Mouse (Mus musculus): ENCODE data around the gene Cd300e. TPM values are rescaled to one million over a fixed set of nuclear protein-coding genes. Genes with fewer than 3 reads are reported as not detected.

The Cd300e gene
- polyA plus RNA-seq (2014; fragmentation: Illumina TruSeq; extraction: RNeasy Lipid Tissue Mini Kit (QIAGEN cat#74804)) = 0.63 TPM

GRCm38 (mm10) chr11:115062077-115062476 lies at the start of gene Cd300e:
TSS of gene Cd300e (minus strand) at chr11:115062177.

GRCm38 (mm10) chr11:115091362-115091901 lies 29.5 kb upstream of the Cd300e start, which contains the start of gene Rab37:
TSS of gene Rab37 (plus strand) at chr11:115091431.

DNA sequence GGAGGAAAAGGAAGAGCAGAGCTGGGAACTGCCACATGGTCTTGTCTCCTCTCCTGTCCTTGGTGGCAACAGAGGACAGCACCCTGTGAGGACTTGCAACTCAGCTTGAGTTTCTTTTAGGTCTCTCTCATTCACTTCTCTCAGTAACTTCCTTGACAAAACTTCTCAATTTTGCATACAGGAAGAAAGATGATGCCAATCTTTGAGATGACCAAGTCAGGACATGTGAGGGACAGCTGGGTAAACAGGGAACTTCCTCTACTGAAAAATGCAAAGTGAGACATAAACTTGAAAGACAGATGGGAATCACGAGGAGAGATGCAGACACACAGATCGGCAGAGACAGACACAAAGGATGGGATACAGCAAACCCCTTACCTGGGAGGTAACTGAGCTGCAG lies 13.7 kb downstream of the Cd300e start, which contains the start of gene Cd300ld3:
TSS of gene Cd300ld3 (minus strand) at position 151 of the 400 bp plus-strand sequence.

GRCm38 (mm10) chr11:115037669-115038068 lies 24.3 kb downstream of the Cd300e start, which contains the start of gene Cd300ld5:
TSS of gene Cd300ld5 (minus strand) at chr11:115037769.

GRCm38 (mm10) chr11:115026912-115027311 lies 35.1 kb downstream of the Cd300e start, which contains the start of gene Cd300ld4:
TSS of gene Cd300ld4 (minus strand) at chr11:115027012.

DNA sequence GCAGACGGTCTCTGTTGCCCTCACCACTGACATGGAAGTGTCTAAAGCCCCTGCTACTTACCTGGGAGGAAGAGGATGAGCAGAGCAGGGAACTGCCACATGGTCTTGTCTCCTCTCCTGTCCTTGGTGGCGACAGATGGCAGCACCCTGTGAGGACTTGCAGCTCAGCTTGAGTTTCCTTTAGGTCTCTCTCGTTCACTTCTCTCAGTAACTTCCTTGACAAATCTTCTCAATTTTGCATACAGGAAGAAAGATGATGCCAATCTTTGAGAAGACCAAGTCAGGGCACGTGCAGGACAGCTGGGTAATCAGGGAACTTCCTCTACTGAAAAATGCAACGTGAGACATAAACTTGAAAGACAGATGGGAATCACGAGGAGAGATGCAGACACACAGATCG lies 45.9 kb downstream of the Cd300e start, which contains the start of gene Cd300ld2:
TSS of gene Cd300ld2 (minus strand) at position 101 of the 400 bp plus-strand sequence.

Other genes starting within 250 kb of the Cd300e start
- gene Gprc5c, start 211.0 kb downstream of the Cd300e start, polyA plus RNA-seq (2014; fragmentation: Illumina TruSeq; extraction: RNeasy Lipid Tissue Mini Kit (QIAGEN cat#74804)) = 2.5 TPM
- gene Cd300a, start 172.1 kb downstream of the Cd300e start, polyA plus RNA-seq (2014; fragmentation: Illumina TruSeq; extraction: RNeasy Lipid Tissue Mini Kit (QIAGEN cat#74804)) = 9.1 TPM
- gene Cd300lb, start 127.8 kb downstream of the Cd300e start, polyA plus RNA-seq (2014; fragmentation: Illumina TruSeq; extraction: RNeasy Lipid Tissue Mini Kit (QIAGEN cat#74804)) = 2.9 TPM
- not detected for gene Cd300c, start 93.0 kb downstream of the Cd300e start, polyA plus RNA-seq (2014; fragmentation: Illumina TruSeq; extraction: RNeasy Lipid Tissue Mini Kit (QIAGEN cat#74804))
- gene Cd300ld, start 72.3 kb downstream of the Cd300e start, polyA plus RNA-seq (2014; fragmentation: Illumina TruSeq; extraction: RNeasy Lipid Tissue Mini Kit (QIAGEN cat#74804)) = 4.2 TPM
- 3.0 TPM for gene Cd300c2, start 60.3 kb downstream of the Cd300e start, polyA plus RNA-seq (2014; fragmentation: Illumina TruSeq; extraction: RNeasy Lipid Tissue Mini Kit (QIAGEN cat#74804))
- gene Cd300ld2, start 46.0 kb downstream of the Cd300e start, polyA plus RNA-seq (2014; fragmentation: Illumina TruSeq; extraction: RNeasy Lipid Tissue Mini Kit (QIAGEN cat#74804)) = not detected
- not detected for gene Cd300ld4, start 35.2 kb downstream of the Cd300e start, polyA plus RNA-seq (2014; fragmentation: Illumina TruSeq; extraction: RNeasy Lipid Tissue Mini Kit (QIAGEN cat#74804))
- gene Cd300ld5, start 24.4 kb downstream of the Cd300e start, polyA plus RNA-seq (2014; fragmentation: Illumina TruSeq; extraction: RNeasy Lipid Tissue Mini Kit (QIAGEN cat#74804)) = 4.1 TPM
- 4.1 TPM for gene Cd300ld3, start 13.8 kb downstream of the Cd300e start, polyA plus RNA-seq (2014; fragmentation: Illumina TruSeq; extraction: RNeasy Lipid Tissue Mini Kit (QIAGEN cat#74804))
- gene Rab37, start 29.3 kb upstream of the Cd300e start, polyA plus RNA-seq (2014; fragmentation: Illumina TruSeq; extraction: RNeasy Lipid Tissue Mini Kit (QIAGEN cat#74804)) = 0.60 TPM
- 0.48 TPM for gene Cd300lf, start 71.8 kb upstream of the Cd300e start, polyA plus RNA-seq (2014; fragmentation: Illumina TruSeq; extraction: RNeasy Lipid Tissue Mini Kit (QIAGEN cat#74804))
- gene Slc9a3r1, start 101.2 kb upstream of the Cd300e start, polyA plus RNA-seq (2014; fragmentation: Illumina TruSeq; extraction: RNeasy Lipid Tissue Mini Kit (QIAGEN cat#74804)) = 8.0 TPM
- gene Tmem104, start 125.3 kb upstream of the Cd300e start, polyA plus RNA-seq (2014; fragmentation: Illumina TruSeq; extraction: RNeasy Lipid Tissue Mini Kit (QIAGEN cat#74804)) = 0.71 TPM
- 0.74 TPM for gene Nat9, start 125.7 kb upstream of the Cd300e start, polyA plus RNA-seq (2014; fragmentation: Illumina TruSeq; extraction: RNeasy Lipid Tissue Mini Kit (QIAGEN cat#74804))
- not detected for gene Grin2c, start 205.1 kb upstream of the Cd300e start, polyA plus RNA-seq (2014; fragmentation: Illumina TruSeq; extraction: RNeasy Lipid Tissue Mini Kit (QIAGEN cat#74804))
- 11.9 TPM for gene Fdxr, start 214.9 kb upstream of the Cd300e start, polyA plus RNA-seq (2014; fragmentation: Illumina TruSeq; extraction: RNeasy Lipid Tissue Mini Kit (QIAGEN cat#74804))
- gene Fads6, start 235.5 kb upstream of the Cd300e start, polyA plus RNA-seq (2014; fragmentation: Illumina TruSeq; extraction: RNeasy Lipid Tissue Mini Kit (QIAGEN cat#74804)) = 13.5 TPM
- not detected for gene Otop2, start 245.0 kb upstream of the Cd300e start, polyA plus RNA-seq (2014; fragmentation: Illumina TruSeq; extraction: RNeasy Lipid Tissue Mini Kit (QIAGEN cat#74804))